Mouse (Mus musculus): ENCODE data around the gene 5430419D17Rik.

The 5430419D17Rik gene

DNA sequence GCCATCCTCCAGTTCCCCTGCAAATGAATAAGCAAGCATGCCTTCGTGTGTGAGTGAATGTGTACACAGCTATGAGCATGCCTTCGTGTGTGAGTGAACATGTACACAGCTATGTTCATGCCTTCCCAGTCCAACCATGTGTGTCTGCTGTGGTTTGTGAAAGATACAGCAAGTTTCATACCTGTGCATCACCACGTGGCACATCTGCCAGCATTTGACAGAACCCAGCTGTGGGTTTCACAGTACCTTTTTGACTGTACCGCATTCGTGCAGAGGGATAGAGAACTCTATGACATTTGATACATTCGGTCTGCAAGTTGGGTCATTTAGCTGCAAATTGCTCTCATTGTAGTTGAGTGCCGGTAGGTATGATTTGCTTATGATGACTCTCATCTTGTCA lies 140.3 kb downstream of the 5430419D17Rik start:
- DNase-seq (ENCODE audit: low spot score in 2 of 2): no peak

DNA sequence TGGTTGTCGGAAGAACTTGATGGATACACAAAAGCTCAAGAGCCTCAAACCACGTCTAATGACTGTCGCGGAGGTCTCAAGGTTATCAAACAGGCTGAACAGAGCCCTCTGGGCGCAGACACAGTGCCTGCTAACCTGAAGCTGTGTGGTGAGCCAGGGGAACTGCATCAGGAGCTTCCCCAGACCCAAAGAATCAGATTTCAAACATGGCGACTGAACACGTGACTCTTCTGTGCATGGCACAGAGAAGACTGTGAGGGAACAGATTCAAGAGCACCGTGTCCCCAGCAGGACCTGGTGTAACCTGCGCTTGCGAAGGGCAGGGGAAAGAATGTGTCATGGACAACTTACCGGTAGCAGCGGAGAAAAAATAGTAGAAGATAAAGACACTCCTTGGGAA lies 143.4 kb downstream of the 5430419D17Rik start:
- DNase-seq (ENCODE audit: low spot score in 2 of 2): no peak

DNA sequence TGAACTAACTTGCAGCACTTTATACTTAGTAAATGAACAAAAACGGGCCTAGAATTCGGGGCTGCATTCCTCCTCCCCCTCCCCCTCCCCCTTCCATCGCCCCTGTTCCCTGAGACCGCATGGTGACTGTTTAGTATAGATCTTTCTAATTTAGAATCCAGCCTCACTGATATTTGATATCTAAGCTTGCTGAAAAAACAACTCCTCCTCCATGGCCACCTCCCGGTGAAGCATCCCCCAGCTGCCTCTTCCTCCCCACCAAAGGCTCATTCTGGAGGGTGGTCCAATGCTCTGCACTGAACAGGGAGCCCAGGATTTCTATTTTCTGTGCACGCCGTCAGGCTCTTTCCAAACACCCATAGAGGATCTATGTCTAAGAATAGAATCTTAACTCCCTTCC lies 144.1 kb downstream of the 5430419D17Rik start:
- no peak for DNase-seq (ENCODE audit: low spot score in 2 of 2)

DNA sequence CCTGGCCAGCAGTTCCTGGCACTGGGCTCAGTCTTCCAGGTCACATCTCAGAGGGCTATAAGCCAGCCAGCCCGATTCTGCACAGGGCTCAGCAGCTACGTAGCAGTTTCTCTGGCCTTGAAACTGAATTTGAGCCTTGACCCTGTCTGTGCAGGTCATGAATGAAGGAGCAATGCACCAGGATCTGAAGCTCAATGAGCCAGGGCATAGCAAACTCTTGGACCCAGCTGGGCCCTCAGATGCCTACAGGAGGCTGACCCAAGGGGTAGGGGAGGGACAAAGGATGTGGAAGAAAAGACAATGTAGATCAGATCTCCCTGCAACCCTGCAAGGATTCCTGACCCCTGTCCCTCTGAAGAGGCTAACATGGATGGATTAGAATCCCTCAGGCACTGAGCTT lies 148.0 kb downstream of the 5430419D17Rik start, which contains the start of gene Cuzd1:
Gene Cuzd1 (minus strand): TSS at position 101 of the 400 bp plus-strand sequence.
- no peak for DNase-seq (ENCODE audit: low spot score in 2 of 2)

DNA sequence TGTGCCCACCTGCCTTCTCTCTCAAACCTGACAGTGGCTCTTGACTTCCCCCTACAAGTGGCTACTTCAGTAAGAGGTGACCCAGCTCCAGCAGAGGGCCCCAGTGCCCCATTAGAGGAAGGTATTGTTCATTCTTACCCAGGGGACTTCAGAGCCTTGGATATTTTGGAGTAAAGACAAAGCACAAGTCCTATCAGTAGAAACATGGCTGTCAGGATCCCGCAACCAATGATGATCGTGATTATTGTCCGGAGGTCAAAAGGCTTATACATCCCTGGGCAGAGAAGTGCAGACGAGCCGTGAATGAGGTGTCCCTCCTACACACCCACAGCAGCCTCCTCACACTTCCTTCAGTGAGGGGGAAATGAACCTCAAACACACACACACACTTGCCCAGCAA lies 152.9 kb downstream of the 5430419D17Rik start:
- DNase-seq (ENCODE audit: low spot score in 2 of 2): no peak

DNA sequence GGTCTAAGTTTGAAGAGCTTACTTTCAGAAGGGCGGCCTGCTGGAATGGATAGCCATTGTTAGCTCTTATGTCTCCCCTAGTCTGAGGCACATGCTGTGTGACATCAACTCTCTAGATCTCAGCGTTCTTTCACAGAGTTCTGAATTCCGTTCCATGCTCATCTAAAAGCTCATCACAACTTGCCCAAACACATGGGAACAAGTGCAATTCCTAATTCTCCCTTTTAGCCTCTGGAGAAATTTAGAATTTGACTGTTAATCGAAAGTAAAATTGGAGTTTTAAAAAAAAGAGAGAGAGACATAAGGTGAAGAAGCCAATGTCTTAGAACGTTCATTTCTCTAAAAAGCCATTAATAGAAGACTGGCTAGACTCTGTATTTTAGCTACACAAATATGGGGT lies 155.2 kb downstream of the 5430419D17Rik start, which contains the start of gene Fam24b:
Gene Fam24b (minus strand): TSS at position 101 of the 400 bp plus-strand sequence.
- no peak for DNase-seq (ENCODE audit: low spot score in 2 of 2)

DNA sequence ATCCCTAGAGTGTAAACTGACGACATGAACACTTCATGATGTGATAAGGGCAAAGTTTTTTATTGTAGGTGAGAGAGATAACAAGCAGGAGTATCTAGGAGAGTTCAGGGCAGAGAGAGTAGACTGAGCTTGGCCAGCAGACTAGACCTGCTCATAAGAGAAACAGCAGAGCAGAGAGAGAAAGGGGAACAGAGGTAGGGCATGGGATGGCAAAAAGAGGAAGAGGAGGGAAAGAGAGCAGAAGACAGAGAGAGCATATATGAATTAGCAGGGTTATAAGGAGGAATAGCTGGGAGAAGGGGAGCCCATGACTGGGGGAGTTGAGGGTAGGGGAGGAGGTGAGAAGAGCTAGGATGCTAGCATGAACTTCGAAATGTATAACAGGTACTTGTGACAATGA lies 157.5 kb downstream of the 5430419D17Rik start:
- no peak for DNase-seq (ENCODE audit: low spot score in 2 of 2)

DNA sequence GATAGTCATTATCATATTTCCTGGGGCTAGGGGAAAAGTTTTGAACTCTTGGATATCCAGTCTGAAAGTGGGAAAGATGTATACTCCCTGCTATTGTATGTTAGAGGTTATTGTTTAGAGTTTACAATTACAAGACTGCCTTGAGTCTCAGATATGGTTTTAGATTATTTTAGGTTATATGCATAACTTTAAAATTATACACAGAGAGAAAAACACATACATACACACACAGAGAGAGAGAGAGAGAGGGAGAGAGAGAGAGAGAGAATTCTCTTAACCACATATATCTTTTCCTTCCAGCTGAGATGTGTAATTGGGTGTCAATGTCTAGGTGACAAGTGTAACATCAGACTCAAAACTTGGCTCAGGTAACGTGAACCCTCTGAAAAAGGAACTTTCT lies 159.4 kb downstream of the 5430419D17Rik start, which contains the start of gene Fam24a:
Gene Fam24a (plus strand): TSS at position 301 of the 400 bp plus-strand sequence.
- DNase-seq (ENCODE audit: low spot score in 2 of 2): no peak

DNA sequence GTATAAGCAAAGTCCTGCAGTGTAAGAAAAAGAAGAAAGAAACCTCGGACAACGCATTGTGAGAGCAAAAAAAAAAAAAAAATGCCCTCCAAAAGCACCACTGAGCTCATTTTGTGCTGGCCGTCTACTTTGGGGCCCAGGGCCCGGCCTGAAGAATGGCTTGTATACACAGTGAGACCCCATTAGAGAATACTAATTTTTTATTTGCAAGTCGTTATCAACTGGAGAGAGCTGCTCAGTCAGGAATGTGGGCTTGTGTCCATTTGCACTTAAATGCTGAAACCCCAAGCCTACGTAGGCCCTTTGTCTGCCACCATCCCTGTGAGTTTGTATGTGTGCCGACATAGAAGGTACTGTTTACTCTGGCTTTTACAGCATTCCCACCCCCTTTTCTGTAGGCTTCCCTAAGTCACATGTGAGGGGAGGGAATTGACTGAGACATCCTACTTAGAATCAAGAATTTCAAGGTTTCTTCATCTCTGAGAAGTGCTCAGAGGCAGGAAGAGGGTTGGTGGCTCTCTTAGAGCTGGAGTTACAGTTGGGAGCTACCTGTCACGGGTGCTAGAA lies 163.4 kb downstream of the 5430419D17Rik start:
- no peak for DNase-seq (ENCODE audit: low spot score in 2 of 2)

DNA sequence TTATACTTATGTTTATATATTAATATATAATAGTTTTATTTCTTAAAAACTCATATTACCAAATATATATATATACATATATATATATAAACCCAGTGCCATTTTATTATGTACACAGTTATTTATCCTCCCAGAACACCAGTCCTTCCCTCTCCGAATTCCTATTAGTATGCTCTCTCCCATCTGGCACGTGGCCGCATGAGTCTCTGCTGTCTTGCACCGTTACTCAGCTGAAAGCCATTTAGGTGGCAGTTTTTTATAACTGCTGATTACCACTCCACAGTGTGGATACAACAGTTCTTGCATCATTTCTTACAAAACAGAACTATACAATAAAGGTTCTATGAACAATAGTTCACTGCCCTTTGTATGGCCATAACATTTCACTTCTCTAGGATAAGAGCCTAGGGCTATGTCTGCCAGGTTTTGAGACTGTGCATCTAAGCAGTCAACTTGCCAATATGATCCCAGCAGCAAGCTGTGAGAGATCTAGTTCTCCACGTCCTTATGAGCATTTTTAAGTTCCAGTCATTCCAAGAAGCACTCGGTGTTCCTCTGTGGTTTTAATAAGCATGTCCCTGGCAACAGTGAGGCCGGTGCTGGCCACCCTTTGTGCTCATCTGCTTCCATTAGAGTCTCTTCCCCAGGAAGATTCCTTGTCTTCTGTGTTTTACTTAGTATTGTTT lies 171.8 kb downstream of the 5430419D17Rik start:
- DNase-seq (ENCODE audit: low spot score in 2 of 2): no peak

All from spleen, postnatal 4 days (tissue).